Mouse (Mus musculus) olfactory bulb, adult 2 months (tissue): ENCODE data around the gene Ccdc59. TPM values are rescaled to one million over a fixed set of nuclear protein-coding genes. Genes with fewer than 3 reads are reported as not detected.

ENCODE experiments used
- H3K27ac ChIP-seq: fragments of 200-500 bp; 2 replicates; pipeline ENCODE4 v1.5.1; 2012; ENCODE audit warnings: low read depth, low read length; ENCODE audit not compliant: insufficient read depth
- H3K4me1 ChIP-seq: fragments of 200-500 bp; 2 replicates; pipeline ENCODE4 v1.6.1; 2012; ENCODE audit warnings: low read length; ENCODE audit not compliant: control insufficient read depth, insufficient read depth
- H3K4me3 ChIP-seq: fragments of 200-500 bp; 2 replicates; pipeline ENCODE4 v1.5.1; 2012; ENCODE audit warnings: mild to moderate bottlenecking, low read depth, low read length, moderate library complexity; ENCODE audit not compliant: insufficient read depth
- CTCF ChIP-seq: fragments of 200-500 bp; IDR thresholded peaks from 2 replicates; pipeline ENCODE4 v1.5.1; 2012; ENCODE audit warnings: low read depth, mild to moderate bottlenecking, low read length, moderate library complexity; ENCODE audit not compliant: insufficient read depth
- POLR2A ChIP-seq: fragments of 200-500 bp; IDR thresholded peaks from 2 replicates; pipeline ENCODE4 v1.6.1; 2012; ENCODE audit warnings: mild to moderate bottlenecking, low read depth, low read length, moderate library complexity; ENCODE audit not compliant: insufficient read depth
- WGBS: fragments of 180-500 bp; shearing (Covaris S2); methylation state at CpG from one replicate; pipeline ENCODE4 v1.1.7; 2018; 5-methylcytosine and 5-hydroxymethylcytosine counted together
- polyA plus RNA-seq: library from polyadenylated mRNA; stranded (reverse); fragments of >200 nt; gene quantifications from 2 replicates; pipeline ENCODE4 v1.2.4, GENCODE M21; 2012; ENCODE audit warnings: low replicate concordance; ENCODE audit not compliant: missing spikeins, insufficient read depth, insufficient read length

Gene Ccdc59
- not detected in 2 replicates for polyA plus RNA-seq

GRCm38 (mm10) chr10:105840928-105841888, at the start of gene Ccdc59, which contains the start of gene Mettl25:
Gene Ccdc59, plus strand, starts transcription at chr10:105841067.
Gene Mettl25, minus strand, starts transcription at chr10:105841380.
- peaks cover 6% of the 10 kb centered on the region for H3K4me1 ChIP-seq
- TF ChIP-seq POLR2A (peak; percentile 77), CTCF (peak; percentile 60; the same call in 1 of the 2 replicates)
- peak within 1 kb of the TSS; percentile 99 for H3K27ac ChIP-seq
- peak within 1 kb of the TSS; percentile 92 for H3K4me3 ChIP-seq
- under 1% methylated on average over 90 of the region's 90 CpGs for WGBS

DNA sequence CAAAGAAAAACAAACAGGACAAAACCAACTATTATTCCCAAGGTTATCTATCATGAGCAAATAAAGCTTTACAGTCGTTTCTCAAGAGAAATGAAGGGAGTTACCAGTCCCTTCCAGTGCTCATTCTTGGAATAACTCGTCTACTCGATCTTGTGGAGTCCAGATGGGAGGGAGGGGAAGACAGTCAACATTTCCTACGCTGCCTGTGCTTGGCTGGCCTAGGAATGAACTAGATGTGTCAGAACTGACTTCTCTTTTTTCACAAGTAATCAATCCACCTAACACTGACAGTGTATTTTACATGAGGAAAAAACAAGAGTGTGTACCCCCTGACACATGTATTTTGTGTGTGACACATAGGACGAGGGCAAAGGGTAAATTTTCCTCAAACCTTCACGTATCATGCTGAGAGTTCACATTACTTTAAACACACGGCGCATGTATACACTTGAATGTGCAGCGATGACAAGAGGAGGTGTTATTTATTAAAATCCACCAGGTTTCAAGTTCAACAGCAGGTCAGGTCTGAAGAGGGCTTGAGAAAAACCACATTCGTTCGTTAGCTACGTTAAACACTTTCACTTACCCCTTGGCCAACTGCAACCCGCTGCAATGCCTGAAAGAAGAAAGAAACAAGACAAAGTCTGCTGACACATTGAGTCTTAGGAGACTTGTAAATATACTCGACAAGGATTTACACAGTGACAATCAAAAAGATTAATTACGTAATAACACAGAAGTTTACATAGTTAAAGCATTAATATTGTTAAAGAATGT, 46.9 kb upstream of the Ccdc59 start:
- Histone ChIP-seq H3K4me3 (no peak overlapping the region), H3K4me1 (peaks cover 5% of the 10 kb centered on the region; the same call in 1 of the 2 replicates), H3K27ac (no peak overlapping the region)
- TF ChIP-seq POLR2A: no peak
- no peak for TF ChIP-seq CTCF
- WGBS: 78% methylated on average over 15 of the region's 15 CpGs

- no peaks in the 10 kb centered on the region for H3K4me1 ChIP-seq
- H3K27ac ChIP-seq: no peak overlapping the region
- no peak for TF ChIP-seq CTCF
- no peak overlapping the region for H3K4me3 ChIP-seq
- 71% methylated on average over 8 of the region's 8 CpGs for WGBS
These were observed 43.5 kb upstream of the Ccdc59 start for GRCm38 (mm10) chr10:105797250-105797924.

DNA sequence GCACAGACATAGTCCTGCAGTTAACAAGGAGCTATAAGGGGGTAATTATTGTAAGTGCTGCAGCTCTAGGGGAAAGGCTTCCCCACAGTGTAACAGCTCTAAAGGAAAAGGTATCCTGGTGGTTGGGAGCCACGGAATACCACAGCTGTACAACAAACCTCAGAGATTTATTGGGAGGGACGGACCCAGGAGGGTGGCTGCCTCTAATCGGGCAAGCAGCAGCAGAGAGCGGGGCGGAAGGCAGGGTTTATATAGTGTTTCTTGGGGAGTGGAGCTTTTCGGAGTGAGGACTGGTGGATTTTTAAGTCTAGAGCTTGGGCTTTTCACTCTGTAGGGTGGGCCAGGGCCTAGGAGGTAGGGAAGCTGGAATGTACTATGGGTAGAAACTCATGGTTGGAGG, 39.7 kb upstream of the Ccdc59 start:
- Histone ChIP-seq H3K4me3 (no peak overlapping the region), H3K4me1 (no peaks in the 10 kb centered on the region), H3K27ac (no peak overlapping the region)
- TF ChIP-seq POLR2A (no peak), CTCF (no peak)
- WGBS: 86% methylated on average over 6 of the region's 6 CpGs

DNA sequence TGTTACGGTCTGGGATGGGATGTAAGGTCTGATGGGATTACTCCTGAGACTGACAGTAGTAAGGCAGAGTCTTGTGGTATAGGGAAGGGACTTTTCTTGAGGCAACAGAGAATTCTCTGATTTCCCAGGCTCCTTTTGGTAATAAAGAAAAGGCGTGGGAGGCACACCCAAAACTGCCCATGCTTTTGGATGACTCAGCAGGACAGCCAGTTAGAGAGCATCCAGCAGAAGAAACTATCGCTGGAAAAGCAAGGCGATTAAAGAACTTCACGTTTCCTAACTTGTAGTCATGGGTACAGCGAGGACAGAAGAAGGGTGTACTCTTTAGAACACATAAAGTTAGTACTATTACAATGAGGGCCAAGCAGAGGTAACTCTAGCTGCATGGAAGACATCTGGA, 38.7 kb upstream of the Ccdc59 start:
- H3K4me3 ChIP-seq: no peak overlapping the region
- WGBS: 72% methylated on average over 6 of the region's 6 CpGs
- TF ChIP-seq POLR2A (no peak), CTCF (no peak)
- no peak overlapping the region for H3K27ac ChIP-seq
- H3K4me1 ChIP-seq: no peaks in the 10 kb centered on the region

- TF ChIP-seq CTCF (no peak), POLR2A (no peak)
- Histone ChIP-seq H3K4me3 (no peak overlapping the region), H3K27ac (no peak overlapping the region), H3K4me1 (no peaks in the 10 kb centered on the region)
- WGBS: 89% methylated on average over 2 of the region's 2 CpGs
These were observed 37.4 kb upstream of the Ccdc59 start for GRCm38 (mm10) chr10:105803461-105803860.

DNA sequence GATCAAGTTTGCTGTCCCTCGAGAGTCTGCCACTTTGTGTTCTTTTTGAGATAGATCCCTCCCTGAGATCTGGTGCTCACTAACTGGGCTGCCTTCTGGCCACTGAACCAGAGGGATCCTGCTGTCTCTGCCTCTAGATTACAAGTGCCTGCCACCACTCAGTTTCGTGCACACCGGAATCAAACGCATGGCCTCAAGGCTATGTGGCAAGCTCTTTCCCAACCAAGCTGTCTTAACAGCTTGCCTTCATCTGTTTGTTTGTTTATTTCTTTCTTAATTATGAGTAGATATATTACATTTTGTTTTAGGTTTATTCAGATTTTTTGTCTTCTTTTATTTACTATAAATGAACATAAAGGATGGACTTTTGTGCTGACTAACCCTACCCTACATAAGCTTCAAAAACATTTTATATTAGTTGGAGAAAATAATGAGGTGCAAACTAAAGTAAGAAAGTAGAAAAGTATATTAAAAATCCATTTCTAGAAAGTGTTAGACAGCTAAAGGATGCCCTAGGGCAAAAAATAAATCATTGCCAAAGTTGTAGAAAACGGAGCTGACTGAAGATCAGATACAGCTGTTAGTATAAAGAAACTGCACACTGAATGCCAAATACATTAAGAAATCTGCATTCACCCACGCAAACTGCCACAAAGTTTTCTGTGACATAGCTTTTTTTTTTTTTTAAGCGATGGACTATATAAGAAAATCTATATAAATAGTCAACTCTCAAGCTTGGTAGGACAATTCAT, 34.4 kb upstream of the Ccdc59 start:
- Histone ChIP-seq H3K4me3 (no peak overlapping the region), H3K4me1 (no peaks in the 10 kb centered on the region), H3K27ac (no peak overlapping the region)
- whole genome bisulfite sequencing: 88% methylated on average over 7 of the region's 7 CpGs
- TF ChIP-seq CTCF (no peak), POLR2A (no peak)

DNA sequence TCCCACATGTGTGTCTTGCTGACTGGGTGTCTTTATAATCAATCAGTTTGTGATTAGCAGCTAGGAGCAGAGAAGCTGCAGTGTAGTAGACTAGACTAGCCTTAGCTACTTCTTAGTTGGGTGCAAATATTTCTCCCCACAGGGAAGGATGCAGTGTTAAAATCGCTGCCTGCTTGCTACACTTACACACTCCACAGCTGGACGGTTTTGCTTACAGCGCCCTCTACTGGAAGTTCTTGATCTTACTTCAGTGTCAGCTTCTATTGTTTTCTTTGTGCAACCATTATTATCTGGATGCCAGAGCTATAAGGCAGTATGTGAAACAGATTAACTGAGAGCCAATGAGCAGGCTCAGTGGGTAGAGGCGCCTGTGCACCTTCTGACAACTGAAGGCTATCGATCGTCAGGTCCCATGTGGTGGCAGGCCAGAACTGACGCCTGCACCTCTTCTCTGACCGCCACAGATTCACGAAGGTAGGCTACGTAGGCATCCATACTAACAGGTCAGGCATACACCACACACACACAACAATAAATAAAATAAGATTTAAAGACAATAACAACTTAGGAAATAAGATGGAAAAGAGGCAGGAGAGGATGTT, 6.1 kb upstream of the Ccdc59 start:
- TF ChIP-seq POLR2A (no peak), CTCF (no peak)
- H3K4me1 ChIP-seq: no peaks in the 10 kb centered on the region
- 64% methylated on average over 10 of the region's 10 CpGs for WGBS
- H3K4me3 ChIP-seq: no peak overlapping the region
- H3K27ac ChIP-seq: no peak overlapping the region
